Mouse (Mus musculus) bone marrow, adult 2 months (tissue): ENCODE data around the gene Clec3a. TPM values are rescaled to one million over a fixed set of nuclear protein-coding genes. Genes with fewer than 3 reads are reported as not detected.
A peak's percentile ranks its signal among the peaks of the same experiment; 100 is the strongest.

ENCODE experiments used
- H3K27ac ChIP-seq: fragments of 200-500 bp; 2 replicates; pipeline ENCODE4 v1.5.1; 2012; ENCODE audit warnings: low read depth, mild to moderate bottlenecking, control low read depth, inconsistent platforms, low read length; ENCODE audit not compliant: control insufficient read depth, poor library complexity, insufficient read depth
- H3K4me1 ChIP-seq: fragments of 200-500 bp; 2 replicates; pipeline ENCODE4 v1.6.1; 2011; ENCODE audit warnings: low read length; ENCODE audit not compliant: control insufficient read depth, insufficient read depth
- H3K4me3 ChIP-seq: fragments of 200-500 bp; replicated peaks from 2 replicates; pipeline ENCODE3; 2011; ENCODE audit warnings: mild to moderate bottlenecking, low read depth, low read length, control low read depth; ENCODE audit not compliant: control insufficient read depth
- CTCF ChIP-seq: fragments of 200-500 bp; IDR thresholded peaks from 2 replicates; pipeline ENCODE4 v1.5.1; 2011; ENCODE audit warnings: low read length, control low read depth; ENCODE audit not compliant: control insufficient read depth, insufficient read depth
- POLR2A ChIP-seq: fragments of 200-500 bp; IDR thresholded peaks from 2 replicates; pipeline ENCODE4 v1.6.1; 2011; ENCODE audit warnings: low read depth, mild to moderate bottlenecking, control low read depth, low read length, borderline replicate concordance; ENCODE audit not compliant: control insufficient read depth
- WGBS: fragments of 180-500 bp; shearing (Covaris S2); methylation state at CpG from one replicate; pipeline ENCODE4 v1.1.7; 2018; 5-methylcytosine and 5-hydroxymethylcytosine counted together
- polyA plus RNA-seq: library from polyadenylated mRNA; stranded (reverse); fragments of >200 nt; gene quantifications from 2 replicates; pipeline ENCODE4 v1.2.4, GENCODE M21; 2011; ENCODE audit warnings: low replicate concordance; ENCODE audit not compliant: missing spikeins, insufficient read depth, insufficient read length

Gene Clec3a
- polyA plus RNA-seq, 1 experiment, result not detected

DNA sequence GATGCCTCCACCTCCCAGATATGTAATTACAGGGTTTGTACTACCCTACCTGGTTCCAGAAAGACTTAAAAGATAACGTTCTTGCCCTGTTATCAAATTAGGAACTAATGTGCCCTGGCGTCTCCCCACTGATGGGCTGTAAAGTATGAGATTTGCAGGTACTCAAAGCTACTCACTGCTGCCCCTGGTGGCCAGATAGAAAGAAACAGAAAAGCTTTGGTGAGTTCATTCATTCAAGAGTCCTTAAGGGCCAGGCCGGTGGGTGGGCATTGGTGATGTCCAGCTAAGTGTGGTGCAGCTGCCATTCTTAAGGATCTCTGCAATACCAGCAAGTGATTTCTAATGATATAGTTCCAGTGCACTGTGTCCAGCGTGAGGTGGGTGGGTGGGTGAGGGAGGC, 23.7 kb downstream of the Clec3a start:
- H3K27ac ChIP-seq, result no peak overlapping the region
- 75% methylated on average over 4 of the region's 4 CpGs for WGBS
- H3K4me1 ChIP-seq, result peaks cover 2% of the 10 kb centered on the region; the same call in 1 of the 2 replicates
- H3K4me3 ChIP-seq, result no peak overlapping the region
- TF ChIP-seq POLR2A (no peak), CTCF (peak; percentile 42)

DNA sequence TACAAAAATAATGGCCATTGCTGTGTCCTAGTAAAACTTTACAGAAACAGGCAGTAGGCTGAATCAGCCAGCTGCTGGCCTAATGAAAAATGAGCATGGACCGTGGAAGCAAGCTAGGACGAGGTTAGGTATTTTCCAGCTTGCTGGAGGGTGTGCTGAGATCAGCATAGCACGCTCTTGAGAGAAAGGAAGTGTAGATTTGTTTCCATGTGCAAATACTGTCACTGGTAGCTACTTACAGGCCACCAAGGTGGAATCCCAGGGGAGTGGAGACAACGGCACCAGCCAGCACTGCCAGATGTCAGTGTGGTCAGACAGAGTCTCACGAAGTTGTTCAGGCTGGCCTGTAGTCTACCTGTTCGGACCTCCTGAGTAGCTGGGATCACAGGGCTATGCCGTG, 29.0 kb downstream of the Clec3a start:
- H3K4me1 ChIP-seq, result peaks cover 2% of the 10 kb centered on the region; the same call in 1 of the 2 replicates
- no peak overlapping the region for H3K27ac ChIP-seq
- no peak for TF ChIP-seq CTCF
- TF ChIP-seq POLR2A, result no peak
- WGBS, result 78% methylated on average over 7 of the region's 7 CpGs
- H3K4me3 ChIP-seq, result no peak overlapping the region

DNA sequence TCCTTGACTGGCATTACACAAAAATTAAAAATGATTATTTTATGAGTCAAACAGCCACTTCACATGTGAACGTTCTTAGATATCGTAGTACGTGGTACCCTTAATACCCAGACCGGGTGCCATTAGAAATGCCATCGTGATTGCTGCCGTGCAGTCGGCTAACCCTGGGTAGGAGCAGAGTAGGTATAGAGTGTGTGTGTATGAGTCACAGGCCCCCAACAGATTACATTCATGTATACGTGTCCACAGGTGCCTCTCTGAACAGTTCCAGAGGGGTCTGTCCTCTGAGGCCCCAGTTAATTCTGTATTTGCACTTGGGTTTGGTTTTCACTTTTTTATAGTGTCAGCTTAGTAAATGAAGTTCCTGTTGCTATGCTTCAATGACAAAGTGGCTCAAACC, 34.4 kb downstream of the Clec3a start:
- no peaks in the 10 kb centered on the region for H3K4me1 ChIP-seq
- TF ChIP-seq CTCF, result no peak
- TF ChIP-seq POLR2A, result no peak
- H3K27ac ChIP-seq, result no peak overlapping the region
- WGBS, result 90% methylated on average over 8 of the region's 8 CpGs
- H3K4me3 ChIP-seq, result no peak overlapping the region

DNA sequence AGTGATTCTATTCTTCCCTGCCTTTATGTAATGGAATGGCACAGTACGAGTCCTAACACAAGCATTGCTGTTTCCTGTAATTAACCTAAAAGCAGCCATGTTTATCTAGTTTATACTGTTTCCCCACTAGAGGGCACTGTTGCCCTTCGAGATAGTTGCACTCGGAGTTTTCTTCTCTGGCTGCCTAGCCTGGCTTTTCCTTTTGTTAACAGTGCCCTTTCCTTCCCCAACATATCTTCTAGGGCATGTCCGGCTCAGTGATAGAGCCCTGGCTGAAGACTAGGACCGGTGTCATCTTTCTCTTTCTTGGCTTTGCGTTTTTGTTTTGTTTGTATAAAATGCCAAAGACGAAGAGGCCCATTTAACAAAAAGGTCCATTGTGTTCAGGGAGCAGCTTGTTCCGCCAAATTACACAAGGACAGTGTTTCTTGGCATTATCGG, 34.9 kb downstream of the Clec3a start:
- peak; percentile 42 for TF ChIP-seq CTCF
- no peak for TF ChIP-seq POLR2A
- H3K4me1 ChIP-seq, result no peaks in the 10 kb centered on the region
- no peak overlapping the region for H3K27ac ChIP-seq
- H3K4me3 ChIP-seq, result no peak overlapping the region
- 30% methylated on average over 9 of the region's 9 CpGs for WGBS

DNA sequence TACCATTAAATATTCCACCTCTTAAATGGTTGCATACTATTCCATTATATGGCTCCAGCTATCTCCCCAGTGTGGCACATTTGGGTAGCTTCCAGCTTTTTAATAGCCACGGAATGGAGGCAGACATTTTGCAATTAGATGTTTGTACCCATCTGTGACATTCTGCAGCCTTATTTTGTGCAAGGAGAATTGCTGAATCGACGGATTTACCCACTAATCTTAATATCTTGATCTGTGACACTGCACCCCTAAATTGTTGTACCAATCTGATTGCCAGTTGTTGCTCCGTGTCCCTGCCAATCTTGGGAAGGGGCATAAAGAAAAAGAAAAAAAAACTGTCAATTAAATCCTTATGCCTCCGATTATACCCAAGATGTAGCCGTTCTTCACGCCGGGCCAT, 37.4 kb downstream of the Clec3a start:
- H3K4me3 ChIP-seq, result no peak overlapping the region
- TF ChIP-seq POLR2A, result no peak
- TF ChIP-seq CTCF, result no peak
- no peak overlapping the region for H3K27ac ChIP-seq
- WGBS, result 84% methylated on average over 8 of the region's 8 CpGs
- H3K4me1 ChIP-seq, result no peaks in the 10 kb centered on the region

DNA sequence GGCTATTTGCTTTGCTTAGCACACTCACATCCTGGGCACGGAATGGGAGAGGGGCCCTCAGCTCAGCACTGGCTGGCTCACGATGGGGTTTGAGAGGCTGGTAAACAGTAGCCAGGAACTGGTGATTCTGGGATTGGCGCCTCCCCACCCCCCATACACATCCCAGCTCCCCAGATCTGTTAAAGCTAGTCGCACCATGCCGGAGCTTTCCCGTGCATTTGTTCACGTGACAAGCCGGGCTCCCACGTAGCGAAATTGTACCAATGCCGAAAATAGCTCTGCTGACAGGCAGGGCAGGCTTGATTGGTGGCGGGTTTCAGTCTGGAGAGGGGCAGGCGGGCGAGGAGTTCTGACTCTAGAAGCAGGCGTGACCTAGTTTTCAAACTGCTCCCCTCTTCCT, 38.1 kb downstream of the Clec3a start:
- Histone ChIP-seq H3K27ac (no peak overlapping the region), H3K4me1 (no peaks in the 10 kb centered on the region), H3K4me3 (no peak overlapping the region)
- WGBS, result 78% methylated on average over 15 of the region's 15 CpGs
- TF ChIP-seq POLR2A, result no peak
- TF ChIP-seq CTCF, result no peak

DNA sequence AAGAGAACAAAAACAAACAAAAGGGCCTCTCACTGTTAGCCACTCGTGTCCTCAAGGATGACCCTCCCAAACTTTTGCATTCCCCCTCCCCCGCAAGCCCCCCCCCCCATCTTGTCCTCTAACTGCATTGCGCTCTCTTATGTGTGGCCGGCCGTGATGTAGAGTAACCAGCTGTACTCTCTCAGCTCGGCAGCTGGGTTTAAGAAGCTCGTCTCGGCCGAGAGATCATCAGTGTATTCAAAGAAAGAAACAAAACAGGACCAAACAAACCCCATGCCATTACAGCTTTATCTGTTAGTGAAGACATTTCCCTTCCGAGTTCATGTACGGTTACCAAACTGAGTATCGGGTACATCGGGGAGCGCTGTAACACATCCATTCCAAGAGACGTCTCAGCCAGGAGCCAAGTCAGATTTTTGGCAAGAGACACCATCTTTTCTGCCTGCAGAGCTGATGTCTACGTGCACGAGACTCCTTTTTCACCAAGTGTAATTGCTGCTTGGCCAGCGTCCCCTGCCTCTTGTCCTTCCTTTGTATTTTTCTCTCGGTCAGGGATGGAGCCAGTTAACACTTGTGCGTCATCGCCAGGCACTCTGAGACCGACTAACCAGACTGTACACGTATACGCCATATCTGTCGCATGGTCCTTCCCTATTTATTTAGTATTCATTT, 40.4 kb downstream of the Clec3a start:
- no peak overlapping the region for H3K4me3 ChIP-seq
- 90% methylated on average over 25 of the region's 25 CpGs for WGBS
- TF ChIP-seq POLR2A (no peak), CTCF (no peak)
- H3K27ac ChIP-seq, result no peak overlapping the region
- no peaks in the 10 kb centered on the region for H3K4me1 ChIP-seq

DNA sequence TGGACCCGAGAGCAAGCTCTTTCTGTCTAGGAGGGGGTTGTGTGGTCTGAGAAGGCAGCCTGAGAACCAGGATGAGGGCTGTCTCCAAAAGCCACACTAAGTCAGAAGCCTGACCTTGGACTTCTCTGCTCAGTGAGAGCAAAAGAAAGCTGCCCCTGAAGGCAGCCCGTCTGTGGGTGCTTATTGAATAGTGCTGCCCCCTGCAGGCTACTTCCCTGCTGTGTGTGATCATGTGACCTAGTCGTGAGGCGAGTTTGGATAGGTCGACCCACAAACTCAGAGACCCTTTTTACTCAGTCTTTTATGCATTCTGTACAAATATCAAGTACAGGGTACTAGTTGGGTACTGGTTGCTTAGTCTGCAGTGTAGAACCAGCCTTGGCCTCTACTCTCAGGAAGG, 42.7 kb downstream of the Clec3a start:
- TF ChIP-seq POLR2A, result no peak
- peak; percentile 48 for TF ChIP-seq CTCF
- H3K4me3 ChIP-seq, result no peak overlapping the region
- WGBS, result 70% methylated on average over 5 of the region's 5 CpGs
- H3K27ac ChIP-seq, result no peak overlapping the region
- no peaks in the 10 kb centered on the region for H3K4me1 ChIP-seq

DNA sequence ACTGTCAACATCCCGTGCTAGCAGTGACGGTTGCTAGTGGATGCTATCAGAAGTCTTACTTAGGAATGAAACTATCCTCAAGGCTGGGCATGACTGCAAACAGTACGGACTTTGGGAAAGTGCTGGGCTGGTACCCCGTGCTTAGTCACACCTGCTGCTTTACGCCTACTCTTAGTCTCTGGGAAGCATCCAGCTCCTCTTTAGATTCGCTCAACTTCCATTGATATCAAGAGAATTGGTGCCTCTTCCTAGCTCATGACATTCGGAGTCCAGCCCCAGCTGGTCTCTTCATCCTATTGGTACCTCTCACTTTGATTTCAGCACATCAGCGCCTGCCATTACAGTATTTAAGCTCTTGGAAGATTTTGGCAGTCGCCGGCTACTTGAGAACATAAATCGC, 44.7 kb downstream of the Clec3a start:
- WGBS, result 84% methylated on average over 11 of the region's 11 CpGs
- Histone ChIP-seq H3K4me3 (no peak overlapping the region), H3K27ac (no peak overlapping the region), H3K4me1 (no peaks in the 10 kb centered on the region)
- no peak for TF ChIP-seq CTCF
- TF ChIP-seq POLR2A, result no peak
